Mouse (Mus musculus): ENCODE results near the gene Map4k1. TPM values are rescaled to one million over a fixed set of nuclear protein-coding genes. Genes with fewer than 3 reads are reported as not detected.

The Map4k1 gene
- polyA plus RNA-seq (2012; rRNA removed): 8.5 and 12.6 TPM in 2 replicates

GRCm38 (mm10) chr7:28981651-28982273 lies at the start of gene Map4k1, which contains the start of gene Eif3k:
TSS of gene Map4k1 (plus strand) at chr7:28982050.
TSS of gene Eif3k (minus strand) at chr7:28981864.

DNA sequence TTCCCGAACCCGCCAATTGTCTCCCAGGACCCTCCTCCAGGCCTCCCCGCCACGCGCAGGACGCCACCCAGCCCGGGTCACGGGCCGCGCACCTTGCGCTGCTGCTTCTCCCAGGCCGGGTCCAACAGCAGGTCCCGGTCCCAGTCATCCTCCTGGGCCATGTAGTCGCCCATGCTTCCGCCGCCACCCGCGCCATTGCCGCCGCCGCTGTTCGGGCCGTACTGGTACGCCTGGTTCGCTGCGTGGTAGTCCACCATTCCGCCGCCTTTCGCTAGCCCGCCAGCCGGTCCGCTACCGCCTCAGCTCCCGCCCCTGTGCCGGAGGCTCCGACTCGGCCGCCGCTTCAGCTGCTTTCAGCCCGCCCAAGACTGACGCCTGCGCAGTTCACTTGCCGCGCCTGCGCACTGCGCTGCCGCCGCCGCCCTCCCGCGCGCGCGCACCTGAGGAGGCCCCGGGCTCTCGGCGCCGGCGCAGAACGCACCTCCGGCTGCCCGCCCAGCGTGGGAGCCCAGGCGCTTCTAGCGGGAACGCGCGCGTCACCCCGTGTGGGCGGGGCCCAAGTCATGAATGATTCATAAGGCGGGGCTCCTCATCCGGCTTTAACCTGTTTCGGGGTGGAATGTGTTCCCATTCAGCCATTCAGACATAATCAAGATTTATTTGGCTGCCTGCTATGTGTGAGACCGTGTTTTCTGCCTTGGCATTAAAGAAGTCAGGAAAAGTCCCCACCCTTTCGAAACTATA lies 19.8 kb upstream of the Map4k1 start, which contains the start of gene Actn4:
Gene Actn4, minus strand, starts transcription at position 414 of the 744 bp plus-strand sequence.

Other genes with a start within 250 kb of the Map4k1 start
- 66.2 and 163 TPM in 2 replicates for gene Mrps12, start 240.2 kb upstream of the Map4k1 start, polyA plus RNA-seq (2012; rRNA removed)
- 28.0 and 31.2 TPM in 2 replicates for gene Sars2, start 240.1 kb upstream of the Map4k1 start, polyA plus RNA-seq (2012; rRNA removed)
- gene Ccer2, start 225.9 kb upstream of the Map4k1 start, polyA plus RNA-seq (2012; rRNA removed): 1.3 and 1.7 TPM in 2 replicates
- 70.2 and 74.6 TPM in 2 replicates for gene Sirt2, start 215.3 kb upstream of the Map4k1 start, polyA plus RNA-seq (2012; rRNA removed)
- 22.2 and 23.3 TPM in 2 replicates for gene Nfkbib, start 214.5 kb upstream of the Map4k1 start, polyA plus RNA-seq (2012; rRNA removed)
- gene Rinl, start 193.1 kb upstream of the Map4k1 start, polyA plus RNA-seq (2012; rRNA removed): 1.7 and 3.6 TPM in 2 replicates
- 662 and 695 TPM in 2 replicates for gene Hnrnpl, start 173.5 kb upstream of the Map4k1 start, polyA plus RNA-seq (2012; rRNA removed)
- 45.3 and 77.0 TPM in 2 replicates for gene Ech1, start 156.8 kb upstream of the Map4k1 start, polyA plus RNA-seq (2012; rRNA removed)
- 5.7 and 5.8 TPM in 2 replicates for gene Lgals4, start 148.2 kb upstream of the Map4k1 start, polyA plus RNA-seq (2012; rRNA removed)
- gene Lgals7, start 118.2 kb upstream of the Map4k1 start, polyA plus RNA-seq (2012; rRNA removed): 6.3 and 9.3 TPM in 2 replicates
- gene Capn12, start 100.6 kb upstream of the Map4k1 start, polyA plus RNA-seq (2012; rRNA removed): 0.08 and 0.12 TPM in 2 replicates
- 152 and 193 TPM in 2 replicates for gene Actn4, start 19.7 kb upstream of the Map4k1 start, polyA plus RNA-seq (2012; rRNA removed)
- 480 and 523 TPM in 2 replicates for gene Eif3k, start 186 bp upstream of the Map4k1 start, polyA plus RNA-seq (2012; rRNA removed)
- 2.2 and 7.1 TPM in 2 replicates for gene Ryr1, start 143.1 kb downstream of the Map4k1 start, polyA plus RNA-seq (2012; rRNA removed)
- gene Rasgrp4, start 152.8 kb downstream of the Map4k1 start, polyA plus RNA-seq (2012; rRNA removed): 2.3 and 3.5 TPM in 2 replicates
- gene Fam98c, start 174.2 kb downstream of the Map4k1 start, polyA plus RNA-seq (2012; rRNA removed): 14.3 and 23.2 TPM in 2 replicates
- 0.76 and 0.84 TPM in 2 replicates for gene Ggn, start 188.2 kb downstream of the Map4k1 start, polyA plus RNA-seq (2012; rRNA removed)
- gene Spred3, start 188.4 kb downstream of the Map4k1 start, polyA plus RNA-seq (2012; rRNA removed): 16.9 and 19.6 TPM in 2 replicates
- 232 and 263 TPM in 2 replicates for gene Psmd8, start 198.7 kb downstream of the Map4k1 start, polyA plus RNA-seq (2012; rRNA removed)
- gene Catsperg1, start 232.0 kb downstream of the Map4k1 start, polyA plus RNA-seq (2012; rRNA removed): 1.3 and 2.1 TPM in 2 replicates